Mouse (Mus musculus) adrenal gland, adult 18-20 months (tissue): ENCODE measurements at regions not wholly inside any gene's neighbourhood (a gene's known extent, or its start where the extent isn't known, plus 50 kb on each side); places are given as distances from the start of the nearest gene placed in this dataset.

Experiments used
- DNase-seq, 2 experiments: peaks; one replicate each; pipeline ENCODE4 v3.0.0; 2021 to 2022; ENCODE audit warnings: low spot score in 2 of 2

DNA sequence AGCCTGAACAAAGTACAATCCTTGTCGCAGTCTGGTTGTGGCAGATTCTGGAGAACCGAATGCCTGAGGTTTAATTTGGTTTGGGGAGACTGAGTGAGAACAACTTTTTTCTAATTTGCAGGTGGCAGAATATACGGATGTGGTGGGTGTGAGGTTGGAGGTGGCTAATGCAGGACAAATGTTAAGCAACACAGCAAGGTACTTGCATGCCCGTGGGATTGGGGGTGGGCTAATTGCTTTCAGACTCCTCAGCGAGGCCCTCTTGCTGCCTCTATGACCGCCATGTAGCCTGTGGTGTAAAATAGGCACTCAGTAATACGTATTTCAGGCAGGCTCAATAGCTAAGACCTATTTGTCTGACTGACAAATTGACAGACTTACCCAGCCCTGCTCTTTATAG, 109.4 kb upstream of the Frg1 start:
- DNase-seq, result no peak

DNA sequence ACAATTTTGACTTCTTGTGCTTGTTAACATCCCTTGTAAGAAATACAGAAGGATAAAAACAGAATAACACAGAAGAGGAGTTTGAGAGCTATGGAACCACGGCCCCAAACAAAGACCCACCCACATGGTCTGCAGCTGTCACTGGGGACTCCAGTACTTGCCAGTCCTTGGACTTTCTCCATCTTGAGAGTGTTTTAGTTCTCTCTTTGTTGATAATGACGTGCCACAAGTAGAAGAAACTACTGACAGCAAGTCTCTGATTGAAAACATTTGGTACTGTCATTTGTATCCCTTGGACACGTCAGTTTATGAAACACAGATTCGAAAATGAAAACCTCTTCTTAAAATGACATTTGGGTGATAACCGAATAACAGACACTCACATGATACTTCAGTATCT, 68.3 kb upstream of the Frg1 start:
- DNase-seq, result no peak

DNA sequence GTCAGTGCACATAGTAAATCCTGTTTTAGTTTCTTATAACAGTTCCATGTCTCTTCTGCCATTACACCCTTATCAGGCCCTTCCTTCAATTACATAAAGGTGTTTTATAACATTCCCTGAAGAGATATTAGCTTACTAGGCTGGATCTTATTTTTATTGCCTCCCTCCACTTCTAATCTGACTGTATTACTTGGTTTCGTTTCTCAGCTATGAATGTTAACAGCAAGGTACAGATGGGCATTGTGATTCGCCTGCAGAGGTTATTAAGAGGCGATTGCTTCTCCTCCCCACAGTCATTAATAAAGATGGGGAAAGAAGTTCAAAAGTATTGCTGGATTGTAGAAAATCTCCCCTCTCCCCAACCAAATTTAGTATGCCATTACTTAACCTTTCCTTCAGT, 66.4 kb upstream of the Frg1 start:
- no peak for DNase-seq

DNA sequence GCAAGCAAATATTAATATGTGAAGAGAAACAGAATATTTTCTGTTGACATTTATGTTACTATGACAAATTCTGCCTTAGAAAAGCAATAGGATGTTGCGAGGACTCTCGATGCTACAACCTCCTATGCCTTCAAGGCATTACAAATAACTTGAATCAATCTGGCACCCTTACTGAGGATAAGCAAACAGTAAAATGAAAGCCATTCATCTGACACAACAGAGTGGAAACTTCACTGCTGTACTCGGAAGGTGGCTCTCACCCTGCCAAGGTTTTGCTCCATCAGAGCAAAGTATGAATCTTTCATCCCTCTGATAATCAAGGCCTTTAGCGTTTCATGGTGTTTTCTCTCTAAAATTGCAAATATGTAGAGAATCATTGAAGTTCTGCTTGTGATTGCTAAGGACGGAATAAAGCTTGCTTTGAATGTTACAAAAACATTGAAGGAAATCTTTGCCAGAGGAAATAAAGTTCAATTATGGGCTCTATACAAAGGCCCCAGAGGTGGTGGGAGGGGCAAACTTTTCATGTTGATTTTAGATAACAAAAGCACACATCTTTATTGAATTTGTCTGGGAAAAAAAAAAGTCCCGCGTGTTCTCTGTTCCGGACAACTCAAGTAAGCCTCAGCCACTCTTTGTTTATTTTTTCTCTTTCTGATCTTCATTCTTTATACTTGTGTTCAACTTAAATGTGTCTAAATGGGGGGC, 56.3 kb upstream of the Frg1 start:
- DNase-seq, result no peak

DNA sequence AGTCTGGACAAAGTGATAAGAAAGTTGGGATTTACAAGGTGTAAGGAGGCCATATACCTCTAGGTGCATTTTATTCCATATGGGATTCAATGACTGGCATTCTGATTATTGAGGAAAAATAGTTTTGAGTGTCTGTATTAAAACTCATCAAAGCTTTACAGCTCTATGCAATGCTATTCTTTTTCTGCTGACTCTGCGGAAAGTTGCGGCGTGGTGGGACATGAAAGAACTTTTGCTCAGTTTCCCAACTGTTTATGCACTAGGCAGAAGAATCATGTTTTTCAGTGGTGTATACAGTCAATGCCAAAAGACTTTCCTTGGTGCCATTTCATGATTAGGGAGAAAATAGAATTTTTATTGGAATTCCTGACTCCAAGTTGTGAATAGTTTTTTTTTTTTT, 55.4 kb upstream of the Frg1 start:
- DNase-seq, result no peak
